Mouse (Mus musculus) ES-E14 (cell line): ENCODE data around the gene C1qtnf3.

Experiments used
- MAFK ChIP-seq: IDR thresholded peaks from 2 replicates; pipeline ENCODE4 v1.6.1; 2014; ENCODE audit warnings: mild to moderate bottlenecking, low read depth, low read length, inconsistent platforms; ENCODE audit not compliant: insufficient read depth
- ZC3H11A ChIP-seq: IDR thresholded peaks from 2 replicates; pipeline ENCODE4 v1.6.1; 2012; ENCODE audit warnings: low read depth, mild to moderate bottlenecking, inconsistent platforms, low read length, borderline replicate concordance

DNA sequence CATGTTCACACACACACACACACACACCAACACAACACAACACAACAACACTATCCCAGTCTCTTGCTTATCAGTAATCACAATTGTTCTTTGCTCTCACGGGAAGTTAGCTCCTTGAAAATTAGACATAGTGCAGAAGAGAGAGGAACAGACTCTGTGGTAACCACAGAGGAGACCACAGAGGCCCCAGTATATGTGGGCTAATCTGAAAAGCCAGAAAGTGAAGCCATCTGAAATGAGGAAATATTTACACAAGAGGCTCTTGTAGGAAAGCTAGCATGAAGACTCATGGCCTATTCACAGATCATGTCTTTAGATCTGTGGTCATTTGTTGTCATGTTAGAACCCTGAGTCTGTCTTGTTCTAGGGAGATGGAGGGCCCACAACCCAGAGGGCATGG is 18.2 kb upstream of the C1qtnf3 start:
- TF ChIP-seq MAFK (no peak), ZC3H11A (no peak)
